Mouse (Mus musculus) embryonic facial prominence, embryonic 11.5 days (tissue): ENCODE results near the gene Fam149a. TPM values are rescaled to one million over a fixed set of nuclear protein-coding genes. Genes with fewer than 3 reads are reported as not detected.

Experiments used
- ATAC-seq: fragments of 200-750 bp; cut with Nextera tagmentation; replicated peaks from 2 replicates; pipeline ENCODE4 v1.8.0; 2017; ENCODE audit warnings: low read depth; ENCODE audit not compliant: insufficient number of reproducible peaks, low FRiP score, low TSS enrichment
- DNase-seq: peaks from one replicate; pipeline ENCODE4 v3.0.0-alpha.2; 2015; ENCODE audit warnings: low spot score
- H3K27ac ChIP-seq: fragments of 300-500 bp; sonication (generic); replicated peaks from 2 replicates; pipeline ENCODE4 v1.5.1; 2014; ENCODE audit warnings: mild to moderate bottlenecking, low read depth, low read length, control low read depth
- H3K27me3 ChIP-seq: fragments of 300-500 bp; sonication (generic); 2 replicates; pipeline ENCODE4 v1.6.1; 2014; ENCODE audit warnings: mild to moderate bottlenecking, low read length, moderate library complexity, mixed read lengths; ENCODE audit not compliant: control insufficient read depth, insufficient read depth
- H3K36me3 ChIP-seq: fragments of 300-500 bp; sonication (generic); replicated peaks from 2 replicates; pipeline ENCODE4 v1.6.1; 2014; ENCODE audit warnings: low read depth, mild to moderate bottlenecking, low read length, moderate library complexity, mixed read lengths; ENCODE audit not compliant: control insufficient read depth, insufficient read depth
- H3K4me1 ChIP-seq: fragments of 300-500 bp; sonication (generic); 2 replicates; pipeline ENCODE4 v1.6.1; 2014; ENCODE audit warnings: low read length, mixed read lengths; ENCODE audit not compliant: control insufficient read depth, insufficient read depth
- H3K4me2 ChIP-seq: fragments of 300-500 bp; sonication (generic); 2 replicates; pipeline ENCODE4 v1.6.1; 2014; ENCODE audit warnings: low read depth, mild to moderate bottlenecking, control low read depth, low read length, moderate library complexity
- H3K4me3 ChIP-seq: fragments of 300-500 bp; sonication (generic); 2 replicates; pipeline ENCODE4 v1.5.1; 2014; ENCODE audit warnings: low read depth, low read length, control low read depth
- H3K9ac ChIP-seq: fragments of 300-500 bp; sonication (generic); replicated peaks from 2 replicates; pipeline ENCODE4 v1.6.1; 2014; ENCODE audit warnings: mild to moderate bottlenecking, control low read depth, low read length
- H3K9me3 ChIP-seq: fragments of 300-500 bp; sonication (generic); replicated peaks from 2 replicates; pipeline ENCODE4 v1.6.1; 2016; ENCODE audit warnings: mild to moderate bottlenecking, low read length, inconsistent platforms, mixed read lengths; ENCODE audit not compliant: control insufficient read depth
- WGBS: fragments of 180-500 bp; shearing (Covaris S2); extraction: QIAGEN DNeasy Blood & Tissue Kit; methylation state at CpG from one replicate; pipeline ENCODE4 v1.1.7; 2014; 5-methylcytosine and 5-hydroxymethylcytosine counted together
- polyA plus RNA-seq: library from polyadenylated mRNA; unstranded; fragments of >200 nt; fragmentation: Nextera tagmentation; extraction: Ambion mirVana; gene quantifications from 2 replicates; pipeline ENCODE4 v1.2.1, GENCODE M21; 2014

Gene Fam149a
- polyA plus RNA-seq, 1 experiment from 2014 or later, result 12.9 TPM

- H3K9ac ChIP-seq, result peak overlapping the region; percentile 56
- no peaks in the 10 kb centered on the region for H3K9me3 ChIP-seq
- H3K36me3 ChIP-seq, result no peaks in the 10 kb centered on the region
- ATAC-seq, result peak; percentile 54; the same call in 1 of the 2 replicates
- H3K4me1 ChIP-seq, result no peaks in the 10 kb centered on the region
- DNase-seq, result peak; percentile 14
- H3K4me3 ChIP-seq, result peak overlapping the region; percentile 34
- H3K27me3 ChIP-seq, result no peaks in the 10 kb centered on the region
- H3K27ac ChIP-seq, result no peak overlapping the region
- H3K4me2 ChIP-seq, result peak overlapping the region; percentile 82
- 2% methylated on average over 35 of the region's 38 CpGs for WGBS
Observed at GRCm38 (mm10) chr8:45381075-45381962, 772 bp downstream of the Fam149a start.

DNA sequence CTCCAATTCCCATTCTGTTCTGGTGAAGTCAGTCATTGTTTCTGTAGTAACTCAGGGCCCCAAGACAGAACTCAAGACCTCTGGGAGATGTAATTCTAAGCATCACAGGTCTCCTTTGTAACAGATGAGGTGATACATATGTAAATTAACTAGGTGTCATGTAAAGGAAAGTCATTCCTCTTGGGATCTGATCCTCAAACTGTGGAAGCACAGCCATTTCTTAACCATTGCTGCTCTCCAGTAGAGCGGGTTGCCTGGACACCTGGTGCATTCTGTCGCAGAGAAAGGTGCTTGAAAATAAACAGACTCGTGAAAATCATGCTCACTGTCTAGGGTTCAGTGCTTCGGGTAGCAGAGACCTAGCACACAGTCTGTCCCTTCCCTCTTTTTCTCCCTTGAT is 1.5 kb downstream of the Fam149a start:
- no peak overlapping the region for H3K4me3 ChIP-seq
- H3K36me3 ChIP-seq, result no peaks in the 10 kb centered on the region
- 12% methylated on average over 4 of the region's 4 CpGs for WGBS
- DNase-seq, result no peak
- H3K27me3 ChIP-seq, result no peaks in the 10 kb centered on the region
- ATAC-seq, result no peak
- H3K4me2 ChIP-seq, result no peak overlapping the region
- no peak overlapping the region for H3K9ac ChIP-seq
- H3K9me3 ChIP-seq, result no peaks in the 10 kb centered on the region
- H3K27ac ChIP-seq, result no peak overlapping the region
- no peaks in the 10 kb centered on the region for H3K4me1 ChIP-seq

DNA sequence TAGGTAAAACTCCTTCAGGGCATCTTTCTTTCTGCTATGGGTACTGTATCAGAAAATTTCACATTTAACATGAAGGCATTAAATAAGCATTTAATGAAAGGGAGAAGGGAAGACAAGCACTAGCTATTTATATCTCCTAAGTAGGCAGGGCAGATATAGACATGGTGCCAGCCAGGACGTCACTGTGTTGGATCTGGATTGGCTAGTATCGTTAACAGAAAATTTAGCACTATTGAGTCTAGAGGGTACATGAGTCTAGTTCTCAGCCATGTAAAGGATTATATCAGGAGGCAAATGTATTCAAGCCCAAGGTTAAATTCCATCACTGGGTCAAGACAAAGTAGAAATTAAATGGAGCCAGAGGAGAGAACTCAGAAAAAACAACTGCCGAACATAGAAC is 8.0 kb downstream of the Fam149a start:
- no peak overlapping the region for H3K27ac ChIP-seq
- no peak overlapping the region for H3K4me3 ChIP-seq
- no peaks in the 10 kb centered on the region for H3K4me1 ChIP-seq
- no peak overlapping the region for H3K4me2 ChIP-seq
- DNase-seq (no peak), ATAC-seq (no peak)
- WGBS, result 89% methylated on average over 3 of the region's 3 CpGs
- no peaks in the 10 kb centered on the region for H3K36me3 ChIP-seq
- H3K27me3 ChIP-seq, result no peaks in the 10 kb centered on the region
- H3K9me3 ChIP-seq, result no peaks in the 10 kb centered on the region
- no peak overlapping the region for H3K9ac ChIP-seq

DNA sequence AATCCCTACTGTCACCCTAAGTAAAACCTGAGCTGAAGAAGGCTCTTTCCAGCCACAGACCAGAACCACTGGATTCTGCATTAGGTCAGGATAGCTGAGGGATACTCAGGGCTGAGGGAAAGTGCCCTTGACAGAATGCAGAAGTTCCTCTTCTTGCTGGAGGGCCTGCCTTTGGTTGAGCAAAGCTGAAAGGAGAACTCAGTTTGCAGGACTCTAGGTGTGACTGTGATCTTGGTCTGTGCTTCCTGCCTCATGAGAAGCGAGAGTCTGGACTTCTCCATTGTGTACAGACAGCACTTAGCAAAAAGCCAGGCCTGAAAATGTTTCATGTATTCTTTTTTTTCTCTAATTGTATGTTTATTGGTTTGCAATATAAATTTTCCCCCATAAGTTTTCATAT is 14.9 kb downstream of the Fam149a start:
- H3K36me3 ChIP-seq, result no peaks in the 10 kb centered on the region
- ATAC-seq (no peak), DNase-seq (no peak)
- H3K9me3 ChIP-seq, result no peaks in the 10 kb centered on the region
- no peak overlapping the region for H3K27ac ChIP-seq
- no peaks in the 10 kb centered on the region for H3K4me1 ChIP-seq
- H3K27me3 ChIP-seq, result no peaks in the 10 kb centered on the region
- H3K4me3 ChIP-seq, result no peak overlapping the region
- WGBS, result 94% methylated on average over 1 of the region's 1 CpGs
- no peak overlapping the region for H3K4me2 ChIP-seq
- H3K9ac ChIP-seq, result no peak overlapping the region

GRCm38 (mm10) chr8:45363220-45363619 is 18.9 kb downstream of the Fam149a start:
- WGBS, result 54% methylated on average over 1 of the region's 1 CpGs
- H3K27me3 ChIP-seq, result no peaks in the 10 kb centered on the region
- H3K4me1 ChIP-seq, result no peaks in the 10 kb centered on the region
- H3K36me3 ChIP-seq, result no peaks in the 10 kb centered on the region
- no peak for DNase-seq
- no peak overlapping the region for H3K9ac ChIP-seq
- no peaks in the 10 kb centered on the region for H3K9me3 ChIP-seq
- H3K4me2 ChIP-seq, result no peak overlapping the region
- H3K4me3 ChIP-seq, result no peak overlapping the region
- no peak for ATAC-seq
- H3K27ac ChIP-seq, result no peak overlapping the region

DNA sequence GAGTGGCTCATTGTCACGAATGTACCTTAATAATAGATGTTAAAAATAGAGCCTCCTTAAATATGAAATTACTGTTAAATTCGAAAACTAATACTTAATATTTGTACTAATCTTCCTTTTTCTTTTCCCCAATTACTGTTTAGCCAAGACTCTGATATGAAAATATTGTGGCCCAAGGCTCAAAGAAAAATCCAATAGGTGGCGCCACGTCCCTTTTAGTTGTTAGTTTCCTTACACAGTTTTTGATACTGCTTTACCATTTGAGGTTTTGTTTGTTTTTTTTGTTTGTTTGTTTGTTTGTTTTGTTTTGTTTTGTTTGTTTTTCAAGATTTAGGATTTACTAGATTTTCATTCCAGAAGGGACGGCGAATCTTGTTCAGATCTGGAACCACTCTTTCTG is 19.8 kb downstream of the Fam149a start:
- H3K27me3 ChIP-seq, result no peaks in the 10 kb centered on the region
- 55% methylated on average over 6 of the region's 6 CpGs for WGBS

DNA sequence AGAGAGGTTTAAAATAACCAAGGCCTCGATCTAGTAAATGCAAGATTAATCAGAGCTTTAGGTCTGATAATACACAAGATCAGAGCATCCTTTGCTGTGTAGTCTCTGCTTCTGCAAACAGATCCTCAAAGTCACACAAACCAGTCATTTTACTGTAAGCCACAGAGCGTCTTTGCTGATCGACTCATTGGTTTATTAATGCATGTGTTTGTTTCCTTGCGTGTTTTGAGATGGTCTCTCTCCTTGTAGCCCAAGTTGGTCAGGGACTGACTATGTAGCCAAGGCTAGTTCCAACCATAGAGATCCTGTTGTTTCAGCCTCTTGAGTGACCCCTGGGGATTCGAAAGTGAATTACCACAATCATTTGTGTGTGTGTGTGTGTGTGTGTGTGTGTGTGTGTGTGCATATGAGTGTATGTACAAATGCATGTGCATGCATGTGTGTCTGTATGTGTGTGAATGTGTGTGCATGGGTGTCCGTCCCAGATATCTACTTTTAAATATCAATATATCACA is 22.9 kb downstream of the Fam149a start:
- peak; percentile 51 for DNase-seq
- H3K9ac ChIP-seq, result peak overlapping the region; percentile 87; the same call in 1 of the 2 replicates
- H3K27ac ChIP-seq, result no peak overlapping the region

More for the DNA sequence above, 19.8 kb downstream of the Fam149a start:
- peak; percentile 49 for DNase-seq
- H3K9me3 ChIP-seq, result no peaks in the 10 kb centered on the region
- no peak overlapping the region for H3K9ac ChIP-seq
- no peak overlapping the region for H3K27ac ChIP-seq
- ATAC-seq, result no peak
- no peak overlapping the region for H3K4me3 ChIP-seq
- no peaks in the 10 kb centered on the region for H3K36me3 ChIP-seq
- no peak overlapping the region for H3K4me2 ChIP-seq
- no peaks in the 10 kb centered on the region for H3K4me1 ChIP-seq

More for the DNA sequence above, 22.9 kb downstream of the Fam149a start:
- Histone ChIP-seq H3K9me3 (no peaks in the 10 kb centered on the region), H3K27me3 (no peaks in the 10 kb centered on the region), H3K4me3 (no peak overlapping the region), H3K4me1 (no peaks in the 10 kb centered on the region), H3K4me2 (no peak overlapping the region), H3K36me3 (no peaks in the 10 kb centered on the region)
- WGBS, result 80% methylated on average over 6 of the region's 6 CpGs
- ATAC-seq, result no peak; the same call in 1 of the 2 replicates
